Mouse (Mus musculus): ENCODE results near the gene Gabrr2.

DNA sequence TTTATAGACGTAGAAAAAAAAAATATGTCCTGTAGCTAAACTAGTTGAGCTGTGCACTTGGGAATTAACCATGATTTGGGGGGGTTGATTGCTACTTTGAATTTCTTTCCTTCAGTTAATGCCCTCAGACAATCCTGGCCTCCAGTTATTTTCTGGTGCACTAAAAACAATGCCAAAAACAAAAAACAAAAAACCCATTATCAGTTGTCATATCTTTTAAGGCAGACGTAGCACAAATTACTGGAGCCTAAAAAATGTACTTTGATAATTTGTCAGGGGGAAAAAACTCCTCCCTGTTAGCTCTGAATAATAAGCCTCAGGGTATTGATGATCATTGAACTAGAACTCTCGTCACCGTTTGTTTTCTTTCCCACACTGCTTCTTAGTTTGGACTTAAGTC lies 30.8 kb upstream of the Gabrr2 start:
- TF ChIP-seq GATA1 (IDR thresholded peaks at IDR 0.05; ENCODE audit: low read length): no peak
- TF ChIP-seq TAL1 (IDR thresholded peaks at IDR 0.05; ENCODE audit: low read length): no peak

Data from erythroblast, embryonic 14.5 days (primary cell).